Mouse (Mus musculus): ENCODE results near the gene Pde1b. TPM values are rescaled to one million over a fixed set of nuclear protein-coding genes. Genes with fewer than 3 reads are reported as not detected.

Gene Pde1b
- polyA plus RNA-seq, 1 experiment, result 25.7 TPM

DNA sequence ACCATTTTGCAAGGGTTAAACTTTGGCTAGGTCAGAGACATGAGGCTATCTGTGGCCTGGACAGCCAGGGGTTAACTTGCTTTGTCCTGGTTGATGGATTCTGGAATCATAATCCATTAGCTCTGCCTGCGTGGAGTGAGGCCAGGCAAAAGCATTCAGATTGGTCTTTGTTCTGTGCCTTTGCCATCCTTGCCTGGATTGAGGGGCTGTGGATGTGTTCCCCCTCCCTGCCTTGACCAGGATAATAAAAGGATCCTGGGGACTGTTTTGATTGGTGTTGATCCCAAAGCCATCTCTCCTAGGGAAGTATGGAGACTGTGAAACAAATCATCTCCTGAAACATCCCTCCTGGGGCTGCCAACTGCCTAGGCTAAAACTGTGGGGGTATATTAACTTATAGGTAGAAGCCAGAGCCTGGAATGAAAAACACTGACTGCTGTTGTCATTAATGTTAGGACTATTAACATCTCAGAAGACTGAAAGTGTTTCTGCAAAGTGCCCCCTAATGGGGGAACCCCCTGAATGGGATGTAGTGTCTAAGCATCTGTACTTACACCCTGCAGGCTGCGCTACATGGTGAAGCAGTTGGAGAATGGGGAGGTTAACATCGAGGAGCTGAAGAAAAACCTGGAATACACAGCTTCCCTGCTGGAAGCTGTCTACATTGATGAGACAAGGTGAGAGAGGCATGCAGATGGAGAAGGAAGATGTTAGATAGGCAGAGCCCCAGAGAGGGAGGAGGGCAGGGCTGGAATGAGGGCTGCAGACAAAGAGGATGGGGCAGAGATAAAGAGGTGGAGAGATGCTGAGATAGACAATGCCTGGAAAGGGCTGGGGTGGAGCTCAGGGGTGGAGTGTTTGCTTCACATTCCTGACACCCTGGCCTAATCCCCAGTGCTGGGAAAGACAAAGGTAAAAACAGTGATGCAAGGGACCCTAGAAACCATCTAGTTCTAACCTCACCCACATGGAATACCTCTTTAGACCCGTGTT lies 16.8 kb downstream of the Pde1b start:
- 81% methylated on average over 4 of the region's 4 CpGs for WGBS
- Histone ChIP-seq H3K36me3 (ENCODE audit: control insufficient read depth, insufficient read depth, low read length) (peaks cover 7% of the 10 kb centered on the region), H3K4me1 (ENCODE audit: control insufficient read depth, insufficient read depth, insufficient read length) (no peaks in the 10 kb centered on the region), H3K27me3 (ENCODE audit: control insufficient read depth, insufficient read depth, low read length) (no peaks in the 10 kb centered on the region), H3K27ac (ENCODE audit: insufficient read depth, low read length) (no peak overlapping the region), H3K4me3 (ENCODE audit: extremely low read depth, insufficient read depth, insufficient read length) (no peak overlapping the region)
- DNase-seq (ENCODE audit: low read depth in 1 of 2, low spot score in 2 of 2), result no peak
- TF ChIP-seq POLR2A (IDR thresholded peaks at IDR 0.05; ENCODE audit: low read depth, low read length) (no peak), CTCF (IDR thresholded peaks at IDR 0.05; ENCODE audit: extremely low read depth, insufficient read depth, insufficient read length, insufficient replicate concordance) (no peak)

DNA sequence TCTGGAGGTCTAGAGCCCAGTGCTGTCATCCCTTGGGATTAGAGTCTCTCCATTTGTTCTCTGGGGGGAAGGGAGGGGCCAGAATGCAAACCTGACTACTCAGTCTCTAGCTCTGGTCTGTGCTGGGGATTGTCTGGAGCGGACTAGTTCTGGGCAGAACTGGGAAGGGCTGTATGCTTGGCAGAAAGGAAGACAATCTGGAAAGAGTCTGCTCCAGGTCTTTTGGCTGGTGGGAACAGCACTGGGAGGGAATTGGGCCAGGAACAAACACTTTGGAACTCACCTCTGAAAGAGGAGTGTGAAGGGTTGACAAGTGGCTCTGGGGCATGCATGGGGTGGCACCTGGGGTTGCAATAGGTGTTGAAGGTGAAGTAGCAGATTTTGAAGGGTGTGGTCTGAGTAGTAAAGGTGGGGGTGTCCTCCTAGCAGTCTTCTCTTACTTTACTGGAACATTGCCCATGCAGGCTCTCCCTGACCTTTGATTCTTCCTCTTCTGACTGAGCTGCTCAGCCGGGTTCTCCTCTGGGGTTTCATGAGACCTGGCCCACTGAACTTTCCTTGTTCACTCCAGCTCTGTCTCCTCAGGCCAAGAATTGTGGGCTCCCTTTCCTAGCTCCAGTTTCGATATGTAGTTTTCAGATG lies 19.7 kb downstream of the Pde1b start:
- peaks cover 11% of the 10 kb centered on the region for H3K36me3 ChIP-seq (ENCODE audit: control insufficient read depth, insufficient read depth, low read length)
- no peak overlapping the region for H3K4me3 ChIP-seq (ENCODE audit: extremely low read depth, insufficient read depth, insufficient read length)
- no peak overlapping the region for H3K27ac ChIP-seq (ENCODE audit: insufficient read depth, low read length)
- WGBS, result 70% methylated on average over 3 of the region's 3 CpGs
- TF ChIP-seq CTCF (IDR thresholded peaks at IDR 0.05; ENCODE audit: extremely low read depth, insufficient read depth, insufficient read length, insufficient replicate concordance) (no peak), POLR2A (IDR thresholded peaks at IDR 0.05; ENCODE audit: low read depth, low read length) (no peak)
- no peaks in the 10 kb centered on the region for H3K27me3 ChIP-seq (ENCODE audit: control insufficient read depth, insufficient read depth, low read length)
- DNase-seq (ENCODE audit: low read depth in 1 of 2, low spot score in 2 of 2), result no peak
- no peaks in the 10 kb centered on the region for H3K4me1 ChIP-seq (ENCODE audit: control insufficient read depth, insufficient read depth, insufficient read length)

DNA sequence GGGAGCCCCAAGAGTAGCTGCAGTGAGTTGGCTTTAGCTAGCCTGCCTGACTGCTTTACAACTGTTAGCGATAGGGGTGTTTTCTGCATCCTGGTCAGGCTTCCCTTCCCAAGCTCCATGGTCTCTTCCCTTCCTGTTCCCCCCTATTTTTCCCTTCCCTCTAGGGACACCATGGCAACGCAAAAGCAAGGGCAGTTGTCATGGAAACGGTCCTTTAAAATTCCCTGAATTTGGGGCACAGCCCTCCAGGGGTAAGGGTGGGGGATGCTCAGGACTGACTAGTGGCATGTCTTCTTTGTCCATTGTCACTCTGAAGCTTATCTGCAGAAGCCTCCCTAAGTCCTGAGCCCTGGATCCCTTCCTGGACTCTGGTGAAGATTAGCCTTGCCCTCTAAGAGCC lies 20.3 kb downstream of the Pde1b start:
- 91% methylated on average over 3 of the region's 3 CpGs for WGBS

DNA sequence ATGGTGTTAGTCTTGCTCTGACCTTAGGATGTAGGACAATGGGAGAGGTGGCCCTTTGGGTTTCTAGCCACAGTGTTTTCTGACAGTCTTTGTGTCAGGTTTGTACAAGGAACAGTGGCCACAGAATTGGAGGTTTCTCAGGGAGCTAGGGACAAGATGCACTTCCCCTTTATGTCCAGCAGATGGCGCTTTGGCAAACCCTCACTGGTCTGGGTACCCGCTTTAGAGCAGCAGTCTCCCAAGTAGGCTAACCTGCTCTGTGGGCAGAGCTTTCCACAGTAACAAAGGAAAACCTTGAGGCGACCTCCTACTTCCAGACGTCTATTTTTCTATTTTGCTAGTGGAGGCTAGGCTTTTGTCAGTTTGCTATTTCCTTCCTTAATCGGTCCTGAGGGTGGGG lies 27.5 kb downstream of the Pde1b start:
- H3K4me3 ChIP-seq (ENCODE audit: extremely low read depth, insufficient read depth, insufficient read length), result no peak overlapping the region
- TF ChIP-seq CTCF (IDR thresholded peaks at IDR 0.05; ENCODE audit: extremely low read depth, insufficient read depth, insufficient read length, insufficient replicate concordance), result peak; percentile 84; the same call in 1 of the 2 replicates
- TF ChIP-seq POLR2A (IDR thresholded peaks at IDR 0.05; ENCODE audit: low read depth, low read length), result no peak
- H3K36me3 ChIP-seq (ENCODE audit: control insufficient read depth, insufficient read depth, low read length), result peaks cover 6% of the 10 kb centered on the region
- DNase-seq (ENCODE audit: low read depth in 1 of 2, low spot score in 2 of 2), result peak in 1 of 2 experiments; percentile 16
- no peaks in the 10 kb centered on the region for H3K4me1 ChIP-seq (ENCODE audit: control insufficient read depth, insufficient read depth, insufficient read length)
- 6% methylated on average over 5 of the region's 5 CpGs for WGBS
- no peaks in the 10 kb centered on the region for H3K27me3 ChIP-seq (ENCODE audit: control insufficient read depth, insufficient read depth, low read length)
- no peak overlapping the region for H3K27ac ChIP-seq (ENCODE audit: insufficient read depth, low read length)

More for the DNA sequence above, 20.3 kb downstream of the Pde1b start:
- Histone ChIP-seq H3K4me3 (ENCODE audit: extremely low read depth, insufficient read depth, insufficient read length) (no peak overlapping the region), H3K36me3 (ENCODE audit: control insufficient read depth, insufficient read depth, low read length) (peaks cover 13% of the 10 kb centered on the region), H3K4me1 (ENCODE audit: control insufficient read depth, insufficient read depth, insufficient read length) (no peaks in the 10 kb centered on the region), H3K27me3 (ENCODE audit: control insufficient read depth, insufficient read depth, low read length) (no peaks in the 10 kb centered on the region), H3K27ac (ENCODE audit: insufficient read depth, low read length) (no peak overlapping the region)
- DNase-seq (ENCODE audit: low read depth in 1 of 2, low spot score in 2 of 2), result no peak
- TF ChIP-seq POLR2A (IDR thresholded peaks at IDR 0.05; ENCODE audit: low read depth, low read length) (no peak), CTCF (IDR thresholded peaks at IDR 0.05; ENCODE audit: extremely low read depth, insufficient read depth, insufficient read length, insufficient replicate concordance) (no peak)

DNA sequence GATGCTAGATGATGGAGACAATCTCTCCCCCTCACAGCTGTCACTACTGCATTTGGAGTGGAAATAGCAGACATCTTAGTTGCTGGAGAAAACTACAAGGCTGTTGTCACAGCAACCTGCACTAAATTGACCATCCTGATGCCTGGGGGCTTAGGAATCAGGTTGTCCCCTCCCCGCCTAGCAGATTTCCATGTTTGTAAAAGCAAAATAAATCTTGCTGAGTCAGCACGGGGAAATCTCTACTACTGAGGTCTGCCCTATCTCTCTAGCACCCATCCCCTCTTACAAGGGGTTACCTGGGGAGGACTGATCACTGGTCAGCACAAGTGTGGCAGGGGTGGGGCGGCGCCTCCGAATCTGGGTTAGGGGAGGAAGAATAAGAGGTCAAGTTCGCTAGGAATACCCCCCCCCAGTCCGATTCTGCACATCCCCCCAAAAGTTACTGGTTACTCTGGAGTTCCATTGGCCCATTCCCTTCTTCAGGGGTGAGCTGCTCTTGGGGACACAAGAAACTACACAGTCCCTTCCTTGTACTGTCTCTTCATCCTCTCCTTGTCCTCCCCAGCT lies 31.3 kb downstream of the Pde1b start:
- WGBS, result 83% methylated on average over 7 of the region's 7 CpGs
- Histone ChIP-seq H3K4me3 (ENCODE audit: extremely low read depth, insufficient read depth, insufficient read length) (no peak overlapping the region), H3K27me3 (ENCODE audit: control insufficient read depth, insufficient read depth, low read length) (peaks cover 5% of the 10 kb centered on the region), H3K36me3 (ENCODE audit: control insufficient read depth, insufficient read depth, low read length) (no peaks in the 10 kb centered on the region), H3K4me1 (ENCODE audit: control insufficient read depth, insufficient read depth, insufficient read length) (no peaks in the 10 kb centered on the region; the same call in 1 of the 2 replicates), H3K27ac (ENCODE audit: insufficient read depth, low read length) (no peak overlapping the region)
- TF ChIP-seq CTCF (IDR thresholded peaks at IDR 0.05; ENCODE audit: extremely low read depth, insufficient read depth, insufficient read length, insufficient replicate concordance) (no peak), POLR2A (IDR thresholded peaks at IDR 0.05; ENCODE audit: low read depth, low read length) (no peak)
- no peak for DNase-seq (ENCODE audit: low read depth in 1 of 2, low spot score in 2 of 2)

DNA sequence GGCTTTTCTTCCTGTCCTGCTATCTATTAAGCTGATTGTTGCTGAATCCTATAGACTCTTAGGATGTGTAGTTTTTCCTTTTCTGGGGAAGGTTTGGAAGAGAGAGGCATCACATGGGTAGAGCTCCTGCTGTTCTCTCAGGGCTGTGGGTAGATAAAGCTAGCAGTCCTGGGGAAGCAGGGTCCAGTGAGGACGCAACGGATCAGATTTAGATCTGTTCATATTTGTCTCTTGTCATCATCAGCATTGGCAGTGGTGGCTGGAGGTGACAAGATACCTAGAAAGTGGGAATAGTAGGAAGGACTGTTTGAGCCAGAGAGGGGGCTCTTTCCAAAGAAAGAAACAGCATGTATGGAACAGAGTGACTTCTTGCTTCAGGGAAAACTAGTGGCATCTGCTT lies 32.2 kb downstream of the Pde1b start:
- Histone ChIP-seq H3K27ac (ENCODE audit: insufficient read depth, low read length) (no peak overlapping the region), H3K4me1 (ENCODE audit: control insufficient read depth, insufficient read depth, insufficient read length) (no peaks in the 10 kb centered on the region; the same call in 1 of the 2 replicates), H3K27me3 (ENCODE audit: control insufficient read depth, insufficient read depth, low read length) (peaks cover 5% of the 10 kb centered on the region), H3K4me3 (ENCODE audit: extremely low read depth, insufficient read depth, insufficient read length) (no peak overlapping the region), H3K36me3 (ENCODE audit: control insufficient read depth, insufficient read depth, low read length) (no peaks in the 10 kb centered on the region)
- no peak for TF ChIP-seq CTCF (IDR thresholded peaks at IDR 0.05; ENCODE audit: extremely low read depth, insufficient read depth, insufficient read length, insufficient replicate concordance)
- TF ChIP-seq POLR2A (IDR thresholded peaks at IDR 0.05; ENCODE audit: low read depth, low read length), result no peak
- no peak for DNase-seq (ENCODE audit: low read depth in 1 of 2, low spot score in 2 of 2)
- WGBS, result 94% methylated on average over 2 of the region's 2 CpGs
